Mouse (Mus musculus) myocyte (in vitro differentiated cells): ENCODE data around the gene Pard3b.

Experiments
- CEBPB ChIP-seq: IDR thresholded peaks from 2 replicates; pipeline ENCODE4 v1.6.1; 2011; ENCODE audit warnings: mild to moderate bottlenecking, moderate library complexity; ENCODE audit not compliant: poor library complexity, insufficient read depth, severe bottlenecking
- E2F4 ChIP-seq: IDR thresholded peaks from one replicate; pipeline ENCODE4 v1.6.1; 2011; ENCODE audit warnings: mild to moderate bottlenecking, control low read depth, moderate library complexity; ENCODE audit not compliant: insufficient read depth
- MAX ChIP-seq: IDR thresholded peaks from one replicate; pipeline ENCODE4 v1.6.1; 2011; ENCODE audit warnings: low read depth, mild to moderate bottlenecking, control low read depth
- MYOD1 ChIP-seq, 3 experiments: IDR thresholded peaks; one replicate each; pipeline ENCODE4 v1.6.1; 2011; ENCODE audit warnings: control low read depth in 2 of 3, low read depth in 2 of 3, mild to moderate bottlenecking in 2 of 3, moderate library complexity in 1 of 3; ENCODE audit not compliant: insufficient read length in 2 of 3, control insufficient read depth in 1 of 3
- MYOG ChIP-seq, 3 experiments: IDR thresholded peaks; one replicate each; pipeline ENCODE4 v1.6.1; 2011; ENCODE audit warnings: control low read depth in 2 of 3, low read depth in 2 of 3, mild to moderate bottlenecking in 2 of 3; ENCODE audit not compliant: insufficient read length in 2 of 3, control insufficient read depth in 1 of 3, insufficient read depth in 1 of 3
- POLR2A ChIP-seq: IDR thresholded peaks from one replicate; pipeline ENCODE4 v1.6.1; 2011; ENCODE audit warnings: low read depth, mild to moderate bottlenecking, control low read depth, moderate library complexity; ENCODE audit not compliant: insufficient read length
- POLR2AphosphoS2 ChIP-seq: IDR thresholded peaks from one replicate; pipeline ENCODE4 v1.6.1; 2011; ENCODE audit warnings: low read depth, control low read depth; ENCODE audit not compliant: insufficient read length
- REST ChIP-seq: IDR thresholded peaks from one replicate; pipeline ENCODE4 v1.6.1; 2011; ENCODE audit warnings: mild to moderate bottlenecking, control low read depth, moderate library complexity; ENCODE audit not compliant: insufficient read depth, insufficient read length
- SRF ChIP-seq: IDR thresholded peaks from one replicate; pipeline ENCODE4 v1.6.1; 2011; ENCODE audit warnings: low read depth; ENCODE audit not compliant: control insufficient read depth, insufficient read length
- TCF12 ChIP-seq: IDR thresholded peaks from one replicate; pipeline ENCODE4 v1.6.1; 2011; ENCODE audit warnings: mild to moderate bottlenecking, control low read depth; ENCODE audit not compliant: poor library complexity, insufficient read depth, severe bottlenecking
- USF1 ChIP-seq: IDR thresholded peaks from one replicate; pipeline ENCODE4 v1.6.1; 2011; ENCODE audit warnings: low read depth, mild to moderate bottlenecking, control low read depth, moderate library complexity

GRCm38 (mm10) chr1:62344286-62344685 is 705.7 kb downstream of the Pard3b start:
- TF ChIP-seq POLR2A, result no peak
- TF ChIP-seq E2F4, result no peak
- no peak for TF ChIP-seq MAX
- TF ChIP-seq CEBPB, result no peak
- TF ChIP-seq MYOG (IDR thresholded peaks at IDR 0.05; ENCODE audit: control insufficient read depth in 1 of 3, insufficient read depth in 1 of 3, insufficient read length in 2 of 3, low read depth in 2 of 3), result no peak
- no peak for TF ChIP-seq MYOD1 (IDR thresholded peaks at IDR 0.05; ENCODE audit: control insufficient read depth in 1 of 3, insufficient read length in 2 of 3, low read depth in 2 of 3)
- no peak for TF ChIP-seq TCF12
- TF ChIP-seq POLR2AphosphoS2, result no peak
- TF ChIP-seq SRF, result no peak
- TF ChIP-seq USF1, result no peak
- no peak for TF ChIP-seq REST
